ENCODE assay signal across 30 mouse cellular contexts in the genomic region with DNA sequence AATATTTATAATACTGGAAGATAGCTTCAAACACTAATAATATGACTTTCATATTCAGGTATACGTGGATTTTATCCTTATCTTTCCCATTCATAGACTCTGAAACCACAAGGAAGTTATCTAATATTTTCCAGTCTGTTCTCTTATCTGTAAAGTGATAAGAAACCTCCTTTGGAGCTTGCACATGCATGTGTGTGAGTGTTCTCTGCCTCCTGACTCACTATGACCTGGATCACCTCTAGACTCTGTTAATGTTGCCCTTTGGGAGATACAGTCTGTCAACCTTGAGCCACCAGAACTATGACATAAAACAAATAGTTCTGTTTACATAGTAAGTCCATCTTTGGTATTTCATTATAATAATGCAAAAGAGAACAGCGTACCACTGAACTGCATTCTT. TPM values are rescaled to one million over a fixed set of nuclear protein-coding genes. Genes with fewer than 3 reads are reported as not detected.
"Had no signal": no experiment of that assay in that cellular context is flagged by ENCODE, and none has a peak within 500 bp of the region (broad histone marks: within the 10 kb centered on the region; RNA-seq: fewer than 3 reads in every experiment).

No protein-coding gene starts in this region.

- H3K4me1 ChIP-seq: limb, embryonic 10.5 days; limb, embryonic 12.5 days; limb, embryonic 13.5 days; limb, embryonic 15.5 days; liver, embryonic 12.5 days; liver, embryonic 13.5 days; liver, embryonic 15.5 days; lung, embryonic 15.5 days; megakaryocyte, embryonic 14.5 days; midbrain, embryonic 10.5 days; midbrain, embryonic 12.5 days; midbrain, embryonic 13.5 days; midbrain, embryonic 15.5 days had no signal

- H3K9ac ChIP-seq: limb, embryonic 12.5 days; limb, embryonic 13.5 days; limb, embryonic 15.5 days; liver, embryonic 12.5 days; liver, embryonic 13.5 days; liver, embryonic 14.5 days; liver, embryonic 15.5 days; liver, postnatal 0 days; lung, embryonic 14.5 days; lung, embryonic 15.5 days; midbrain, embryonic 12.5 days; midbrain, embryonic 13.5 days; midbrain, embryonic 15.5 days had no signal

- H3K4me3 ChIP-seq: limb, embryonic 10.5 days; limb, embryonic 12.5 days; limb, embryonic 13.5 days; limb, embryonic 15.5 days; liver, embryonic 12.5 days; liver, embryonic 13.5 days; liver, embryonic 15.5 days; lung, embryonic 15.5 days; megakaryocyte, embryonic 14.5 days; midbrain, embryonic 10.5 days; midbrain, embryonic 12.5 days; midbrain, embryonic 13.5 days; midbrain, embryonic 15.5 days; myocyte had no signal

- H3K36me3 ChIP-seq: limb, embryonic 10.5 days; limb, embryonic 12.5 days; limb, embryonic 13.5 days; limb, embryonic 15.5 days; liver, embryonic 12.5 days; liver, embryonic 13.5 days; liver, embryonic 15.5 days; lung, embryonic 15.5 days; midbrain, embryonic 10.5 days; midbrain, embryonic 12.5 days; midbrain, embryonic 13.5 days; midbrain, embryonic 15.5 days had no signal

- H3K9me3 ChIP-seq: limb, embryonic 10.5 days; limb, embryonic 12.5 days; limb, embryonic 13.5 days; limb, embryonic 15.5 days; liver, embryonic 12.5 days; liver, embryonic 13.5 days; liver, embryonic 15.5 days; lung, embryonic 15.5 days; megakaryocyte, embryonic 14.5 days; midbrain, embryonic 10.5 days; midbrain, embryonic 12.5 days; midbrain, embryonic 13.5 days; midbrain, embryonic 15.5 days had no signal

- ATAC-seq: liver, embryonic 12.5 days; liver, postnatal 0 days; lung, postnatal 0 days; midbrain, embryonic 13.5 days; midbrain, embryonic 15.5 days; midbrain, embryonic 16.5 days had no signal

- H3K4me2 ChIP-seq: limb, embryonic 12.5 days; limb, embryonic 13.5 days; limb, embryonic 15.5 days; liver, embryonic 11.5 days; liver, embryonic 12.5 days; liver, embryonic 13.5 days; liver, embryonic 15.5 days; lung, embryonic 14.5 days; lung, embryonic 15.5 days; midbrain, embryonic 11.5 days; midbrain, embryonic 12.5 days; midbrain, embryonic 13.5 days; midbrain, embryonic 15.5 days had no signal

- H3K27ac ChIP-seq: limb, embryonic 10.5 days; limb, embryonic 12.5 days; limb, embryonic 13.5 days; limb, embryonic 15.5 days; liver, embryonic 12.5 days; liver, embryonic 13.5 days; liver, embryonic 14.5 days; liver, embryonic 15.5 days; lung, embryonic 15.5 days; macrophage; midbrain, embryonic 10.5 days; midbrain, embryonic 12.5 days; midbrain, embryonic 13.5 days; midbrain, embryonic 15.5 days had no signal

- H3K27me3 ChIP-seq: limb, embryonic 12.5 days; limb, embryonic 13.5 days; limb, embryonic 15.5 days; liver, embryonic 12.5 days; liver, embryonic 13.5 days; liver, embryonic 15.5 days; lung, embryonic 15.5 days; megakaryocyte, embryonic 14.5 days; midbrain, embryonic 12.5 days; midbrain, embryonic 13.5 days; midbrain, embryonic 15.5 days had no signal

- DNase-seq: left cerebral cortex, postnatal 4 days; liver; liver, embryonic 13.5 days; liver, postnatal 0 days; lung, adult 2 months; lung, postnatal 10 days; lung, postnatal 14 days; lung, postnatal 36 days; lung, postnatal 4 days; midbrain, embryonic 14.5 days had no signal

RNA-seq across cellular contexts. Expression of a gene that starts 56.2 kb away (rescaled TPM):
- polyA plus RNA-seq: macrophage had no signal
